In genomic region chr11:50127781-50128180, GRCm38 (mm10) we compare ENCODE assay signal across 9 mouse cellular contexts. TPM values are rescaled to one million over a fixed set of nuclear protein-coding genes. Genes with fewer than 3 reads are reported as not detected.
DNase-seq lines count a peak whose midpoint lies in the region; ATAC-seq and TF ChIP-seq lines count a peak whose summit lies in the region.
"Had no signal": no experiment of that assay in that cellular context is flagged by ENCODE, and none has a peak within 500 bp of the region (broad histone marks: within the 10 kb centered on the region; RNA-seq: fewer than 3 reads in every experiment).

No protein-coding gene starts in this region.

- no peaks in the 10 kb centered on the region for H3K9me3 ChIP-seq in heart, embryonic 16.5 days (replicated peaks; ENCODE audit: control insufficient read depth, low read length)
- no peaks in the 10 kb centered on the region for H3K9me3 ChIP-seq in hindbrain, embryonic 16.5 days (ENCODE audit: control insufficient read depth, low read length)
- no peaks in the 10 kb centered on the region for H3K9me3 ChIP-seq in liver, postnatal 0 days (ENCODE audit: low read length)

- 9% methylated on average over 10 of the region's 10 CpGs for WGBS in heart, embryonic 16.5 days
- WGBS in heart, adult 2 months: 5% methylated on average over 10 of the region's 10 CpGs
- 3% methylated on average over 10 of the region's 10 CpGs for WGBS in hindbrain, embryonic 16.5 days
- 6% methylated on average over 10 of the region's 10 CpGs for WGBS in liver, postnatal 0 days (ENCODE audit: insufficient replicate concordance)

- H3K27me3 ChIP-seq in heart, embryonic 16.5 days (ENCODE audit: control insufficient read depth, insufficient read depth, low read length): no peaks in the 10 kb centered on the region
- no peaks in the 10 kb centered on the region for H3K27me3 ChIP-seq in heart, adult 2 months (ENCODE audit: control insufficient read depth, insufficient read depth, low read length)
- H3K27me3 ChIP-seq in hindbrain, embryonic 16.5 days (replicated peaks; ENCODE audit: control insufficient read depth, insufficient read depth, low read length): no peaks in the 10 kb centered on the region
- H3K27me3 ChIP-seq in liver, postnatal 0 days (ENCODE audit: insufficient read depth, low read length): no peaks in the 10 kb centered on the region

- TF ChIP-seq EP300 in heart, adult 2 months (IDR thresholded peaks at IDR 0.05; ENCODE audit: insufficient read depth, low read depth, low read length): no peak
- no peak for TF ChIP-seq EP300 in liver, postnatal 0 days (IDR thresholded peaks at IDR 0.05; ENCODE audit: low read depth)

- no peak for DNase-seq in heart, adult 2 months
- peak; percentile 42 for DNase-seq in R1 (ENCODE audit: low read depth, low spot score)
- DNase-seq in liver, postnatal 0 days: no peak
- DNase-seq in testis, postnatal 10 days (ENCODE audit: low spot score): no peak
- DNase-seq in adrenal gland, postnatal 14 days: no peak
- DNase-seq in frontal cortex, postnatal 25 days (ENCODE audit: low spot score in 2 of 2): no peak
- DNase-seq: heart, adult 11 months had no signal

- TF ChIP-seq CTCF in heart, adult 2 months (IDR thresholded peaks at IDR 0.05): no peak
- TF ChIP-seq CTCF in liver, postnatal 0 days (IDR thresholded peaks at IDR 0.05; ENCODE audit: low read depth): no peak

- H3K4me3 ChIP-seq in heart, embryonic 16.5 days (ENCODE audit: low read length): peak overlapping the region; percentile 4
- H3K4me3 ChIP-seq in heart, adult 2 months: no peak overlapping the region
- H3K4me3 ChIP-seq in hindbrain, embryonic 16.5 days (ENCODE audit: low read length): no peak overlapping the region
- 0 out of 2 replicates have a peak overlapping the region, but pooled peaks have one; percentile 17 for H3K4me3 ChIP-seq in liver, postnatal 0 days (ENCODE audit: low read depth, low read length)

- H3K4me2 ChIP-seq in heart, embryonic 16.5 days (ENCODE audit: low read depth, low read length): peak overlapping the region; percentile 49; the same call in 1 of the 2 replicates
- peak overlapping the region; percentile 44 for H3K4me2 ChIP-seq in hindbrain, embryonic 16.5 days (ENCODE audit: low read length)
- peak overlapping the region; percentile 71 for H3K4me2 ChIP-seq in liver, postnatal 0 days (ENCODE audit: low read depth, low read length)

- H3K9ac ChIP-seq in heart, embryonic 16.5 days (ENCODE audit: low read length): no peak overlapping the region
- no peak overlapping the region for H3K9ac ChIP-seq in heart, adult 2 months (ENCODE audit: low read depth, low read length)
- H3K9ac ChIP-seq in hindbrain, embryonic 16.5 days (ENCODE audit: low read depth, low read length): no peak overlapping the region
- peak overlapping the region; percentile 51; the same call in 1 of the 2 replicates for H3K9ac ChIP-seq in liver, postnatal 0 days (replicated peaks)

- H3K79me2 ChIP-seq in heart, adult 2 months (replicated peaks; ENCODE audit: control insufficient read depth, insufficient read depth, low read length): peaks cover 2% of the 10 kb centered on the region; the same call in 1 of the 2 replicates

- no peak overlapping the region for H3K27ac ChIP-seq in heart, embryonic 16.5 days (ENCODE audit: low read length)
- no peak overlapping the region for H3K27ac ChIP-seq in heart, adult 2 months
- H3K27ac ChIP-seq in hindbrain, embryonic 16.5 days (ENCODE audit: low read depth, low read length): no peak overlapping the region
- H3K27ac ChIP-seq in liver, postnatal 0 days (ENCODE audit: low read depth): no peak overlapping the region

- H3K4me1 ChIP-seq in heart, embryonic 16.5 days (ENCODE audit: control insufficient read depth, insufficient read depth, low read length): peaks cover 7% of the 10 kb centered on the region
- peaks cover 7% of the 10 kb centered on the region for H3K4me1 ChIP-seq in heart, adult 2 months (ENCODE audit: control insufficient read depth, insufficient read depth, low read length)
- peaks cover 11% of the 10 kb centered on the region for H3K4me1 ChIP-seq in hindbrain, embryonic 16.5 days (ENCODE audit: control insufficient read depth, insufficient read depth, low read depth, low read length)
- H3K4me1 ChIP-seq in liver, postnatal 0 days (ENCODE audit: insufficient read depth): peaks cover 20% of the 10 kb centered on the region

- ATAC-seq in heart, embryonic 16.5 days (replicated peaks; ENCODE audit: extremely low read depth, insufficient read depth, low FRiP score): no peak
- ATAC-seq in hindbrain, embryonic 16.5 days: no peak
- no peak for ATAC-seq in liver, postnatal 0 days

- intact Hi-C loops in heart, adult 2 months (cut with DNase I): no loop called here

- no peak for TF ChIP-seq POLR2A in heart, adult 2 months (IDR thresholded peaks at IDR 0.05; ENCODE audit: insufficient read depth, low read depth, low read length)

- no peaks in the 10 kb centered on the region for H3K36me3 ChIP-seq in heart, embryonic 16.5 days (ENCODE audit: control insufficient read depth, insufficient read depth)
- H3K36me3 ChIP-seq in heart, adult 2 months (ENCODE audit: control insufficient read depth, insufficient read depth, low read length): no peaks in the 10 kb centered on the region
- no peaks in the 10 kb centered on the region for H3K36me3 ChIP-seq in hindbrain, embryonic 16.5 days (ENCODE audit: control insufficient read depth, insufficient read depth, low read length)
- no peaks in the 10 kb centered on the region for H3K36me3 ChIP-seq in liver, postnatal 0 days (replicated peaks; ENCODE audit: insufficient read depth, low read length)

RNA-seq across cellular contexts. Expression of gene Tbc1d9b, which starts 3.4 kb away (rescaled TPM):
- 34.0 and 34.1 TPM in 2 replicates for polyA plus RNA-seq in heart, embryonic 16.5 days (2015; fragmentation: Nextera tagmentation; extraction: Ambion mirVana)
- 10 to 100 TPM; 41.4 to 44.0 TPM for total RNA-seq in heart, adult 2 months (2021)
- polyA plus RNA-seq in heart, adult 2 months (2012; rRNA removed): 30.9 and 39.6 TPM in 2 replicates
- polyA plus RNA-seq in hindbrain, embryonic 16.5 days (2015; fragmentation: Nextera tagmentation; extraction: Ambion mirVana): 36.0 and 41.9 TPM in 2 replicates
- 8.9 and 9.1 TPM in 2 replicates for polyA plus RNA-seq in liver, postnatal 0 days (2015; fragmentation: Nextera tagmentation; extraction: Ambion mirVana)
- 75.9 and 86.7 TPM in 2 replicates for total RNA-seq in adrenal gland, postnatal 14 days (2021)

RNA-seq across cellular contexts. Expression of gene Mrnip, which starts 46.5 kb away (rescaled TPM):
- polyA plus RNA-seq in heart, embryonic 16.5 days (2015; fragmentation: Nextera tagmentation; extraction: Ambion mirVana): 9.4 and 9.6 TPM in 2 replicates
- 1 to 10 TPM; 1.6 to 1.8 TPM for total RNA-seq in heart, adult 2 months (2021)
- polyA plus RNA-seq in heart, adult 2 months (2012; rRNA removed): 3.0 and 3.5 TPM in 2 replicates
- polyA plus RNA-seq in hindbrain, embryonic 16.5 days (2015; fragmentation: Nextera tagmentation; extraction: Ambion mirVana): 33.2 and 39.1 TPM in 2 replicates
- 5.0 and 5.1 TPM in 2 replicates for polyA plus RNA-seq in liver, postnatal 0 days (2015; fragmentation: Nextera tagmentation; extraction: Ambion mirVana)
- total RNA-seq in adrenal gland, postnatal 14 days (2021): 12.9 and 13.6 TPM in 2 replicates

Comparison
In these comparisons a context has a peak if more than half of its experiments do, and no peak if none do; other contexts are left out.
1. H3K4me3 ChIP-seq: peak in heart, embryonic 16.5 days (single experiment) and liver, postnatal 0 days (single experiment); none in heart, adult 2 months (single experiment) and hindbrain, embryonic 16.5 days (single experiment).
2. Peak in every context shown above with its lines, with median percentiles within 50 percentile points of each other: H3K4me2 ChIP-seq.